Mouse (Mus musculus) G1E (cell line): Measurements from ENCODE around the gene Shkbp1. TPM values are rescaled to one million over a fixed set of nuclear protein-coding genes. Genes with fewer than 3 reads are reported as not detected.
A peak's percentile ranks its signal among the peaks of the same experiment; 100 is the strongest.

Source experiments
- ATAC-seq: 2 replicates; pipeline ENCODE4 v1.8.0; 2016; ENCODE audit warnings: mild to moderate bottlenecking; ENCODE audit not compliant: insufficient number of reproducible peaks, poor library complexity, low FRiP score, severe bottlenecking; ENCODE audit errors: extremely low read depth
- DNase-seq: peaks from one replicate; pipeline ENCODE4 v3.0.0; 2012; ENCODE audit warnings: low spot score
- H3K27me3 ChIP-seq: 2 replicates; pipeline ENCODE4 v1.6.1; 2012; ENCODE audit warnings: mild to moderate bottlenecking, low read length, inconsistent platforms; ENCODE audit not compliant: insufficient read depth
- H3K36me3 ChIP-seq: replicated peaks from 2 replicates; pipeline ENCODE3; 2012; ENCODE audit warnings: mild to moderate bottlenecking, inconsistent platforms
- H3K4me1 ChIP-seq: 2 replicates; pipeline ENCODE4 v1.6.1; 2012; ENCODE audit warnings: low read depth, low read length, inconsistent platforms, mixed read lengths; ENCODE audit not compliant: insufficient read depth
- H3K4me3 ChIP-seq: 2 replicates; pipeline ENCODE4 v1.5.1; 2012; ENCODE audit warnings: low read depth, mild to moderate bottlenecking, inconsistent platforms, low read length, moderate library complexity, mixed read lengths
- H3K9me3 ChIP-seq: replicated peaks from 2 replicates; pipeline ENCODE4 v1.6.1; 2012; ENCODE audit warnings: inconsistent platforms
- CTCF ChIP-seq: IDR thresholded peaks from 2 replicates; pipeline ENCODE4 v1.5.1; 2012; ENCODE audit warnings: low read depth, low read length, inconsistent platforms, mixed read lengths
- GATA1 ChIP-seq: IDR thresholded peaks from 2 replicates; pipeline ENCODE4 v1.6.1; 2012; ENCODE audit warnings: borderline replicate concordance, low read length, inconsistent platforms, mixed read lengths
- GATA2 ChIP-seq: IDR thresholded peaks from 2 replicates; pipeline ENCODE4 v1.6.1; 2012; ENCODE audit warnings: low read depth, low read length, inconsistent platforms, borderline replicate concordance
- POLR2AphosphoS5 ChIP-seq: IDR thresholded peaks from 2 replicates; pipeline ENCODE4 v1.6.1; 2012; ENCODE audit warnings: low read depth, low read length, inconsistent platforms; ENCODE audit not compliant: insufficient replicate concordance
- TAL1 ChIP-seq: conservative IDR thresholded peaks from 2 replicates; pipeline ENCODE4 v1.6.1; 2012; ENCODE audit warnings: low read depth, low read length, inconsistent platforms, mixed read lengths
- polyA plus RNA-seq: library from polyadenylated mRNA; stranded (reverse); fragments of >175 nt; gene quantifications from 2 replicates; pipeline ENCODE4 v1.2.3, GENCODE M21; 2012
- total RNA-seq, 2 experiments: library from RNA; stranded (forward) in 1 of 2; stranded (reverse) in 1 of 2; fragments of 200-1000 nt in 1 of 2; fragments of >200 nt in 1 of 2; fragmentation: Nextera tagmentation in 1 of 2; gene quantifications; 2 replicates each; pipeline ENCODE4 v1.2.3; 2014 to 2017

The Shkbp1 gene
- total and polyA plus RNA-seq, 3 experiments: 27.4 to 220 (median 111) TPM

- DNase-seq (no peak), ATAC-seq (no peak)
- H3K36me3 ChIP-seq: no peaks in the 10 kb centered on the region
- H3K4me1 ChIP-seq: peaks cover 35% of the 10 kb centered on the region
- no peak for TF ChIP-seq POLR2AphosphoS5
- H3K9me3 ChIP-seq: no peaks in the 10 kb centered on the region
- H3K27me3 ChIP-seq: peaks cover 8% of the 10 kb centered on the region; the same call in 1 of the 2 replicates
- no peak overlapping the region for H3K4me3 ChIP-seq
Observed at GRCm38 (mm10) chr7:27381009-27381408, 25.2 kb upstream of the Shkbp1 start.

GRCm38 (mm10) chr7:27379836-27380235 lies 24.0 kb upstream of the Shkbp1 start:
- TF ChIP-seq CTCF (no peak), POLR2AphosphoS5 (no peak), TAL1 (no peak), GATA1 (no peak), GATA2 (no peak)
- ATAC-seq (no peak), DNase-seq (no peak)
- H3K27me3 ChIP-seq: peaks cover 16% of the 10 kb centered on the region
- no peaks in the 10 kb centered on the region for H3K9me3 ChIP-seq
- H3K36me3 ChIP-seq: no peaks in the 10 kb centered on the region
- H3K4me1 ChIP-seq: peaks cover 28% of the 10 kb centered on the region
- H3K4me3 ChIP-seq: no peak overlapping the region

- Histone ChIP-seq H3K4me3 (no peak overlapping the region), H3K27me3 (peaks cover 23% of the 10 kb centered on the region), H3K9me3 (no peaks in the 10 kb centered on the region), H3K36me3 (no peaks in the 10 kb centered on the region), H3K4me1 (peaks cover 14% of the 10 kb centered on the region)
- TF ChIP-seq TAL1: no peak
- TF ChIP-seq GATA1: no peak
- peak; percentile 37; the same call in 1 of the 2 replicates for TF ChIP-seq CTCF
- TF ChIP-seq POLR2AphosphoS5: no peak
- TF ChIP-seq GATA2: no peak
- ATAC-seq (no peak), DNase-seq (peak; percentile 39)
Observed at GRCm38 (mm10) chr7:27378431-27378830, 22.6 kb upstream of the Shkbp1 start.

DNA sequence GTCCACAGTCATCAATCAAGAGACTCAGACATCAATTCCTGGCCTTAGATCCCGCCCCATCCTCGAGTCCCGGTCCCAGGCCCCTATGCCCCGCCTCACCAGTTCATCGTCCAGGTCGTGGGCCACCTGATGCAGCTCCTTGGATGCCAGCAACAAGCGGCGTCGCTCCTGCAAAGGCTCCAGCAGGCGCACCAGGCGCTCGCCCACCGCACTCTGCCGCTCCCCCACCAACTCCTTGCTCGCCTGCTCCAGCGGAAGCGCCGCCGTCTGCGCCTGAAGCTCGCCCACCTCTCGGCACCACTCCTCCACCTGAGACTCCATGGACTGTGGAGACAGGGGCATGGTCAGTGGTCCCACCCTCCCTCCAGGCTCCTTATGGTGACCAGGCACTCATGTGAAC lies 19.5 kb upstream of the Shkbp1 start:
- H3K27me3 ChIP-seq: peaks cover 32% of the 10 kb centered on the region
- no peak for DNase-seq

DNA sequence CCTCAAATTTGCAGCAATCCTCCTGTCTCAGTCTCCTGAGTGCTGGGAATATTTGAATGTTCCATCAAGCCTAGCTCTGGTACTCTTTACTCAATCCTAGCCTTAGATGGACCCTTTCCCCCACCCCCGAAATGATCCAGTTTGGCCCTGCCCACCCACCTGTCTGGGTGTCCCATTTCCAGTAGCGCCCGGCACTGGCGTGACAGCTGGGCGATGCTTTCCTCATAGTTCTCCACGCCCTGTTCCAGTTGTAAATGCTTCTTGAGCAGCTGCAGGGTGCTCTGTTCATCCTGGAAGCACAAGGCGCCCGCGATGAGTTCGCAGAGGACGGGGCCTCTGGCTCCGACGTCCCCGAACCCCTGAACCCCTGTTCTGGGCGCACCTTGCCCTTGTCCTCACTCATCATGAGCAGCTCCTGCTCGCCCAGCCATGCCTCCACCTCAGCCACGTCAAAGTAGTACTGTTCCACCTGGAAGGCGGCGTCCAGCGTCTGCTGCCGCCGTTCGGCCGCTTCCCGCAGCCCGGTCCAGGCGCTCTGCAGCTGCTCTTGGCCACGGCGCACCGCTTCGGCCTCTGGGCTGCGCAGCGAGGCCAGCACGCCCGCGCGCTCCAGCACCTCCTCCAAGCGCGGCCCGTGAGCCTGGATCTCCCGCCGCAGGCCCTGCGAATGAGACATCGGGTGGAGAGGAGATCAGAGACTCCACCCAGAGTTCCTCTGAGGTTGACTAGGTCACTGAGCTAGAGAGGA lies 16.1 kb upstream of the Shkbp1 start:
- H3K4me3 ChIP-seq: no peak overlapping the region
- no peak for ATAC-seq
- no peak for DNase-seq
- no peak for TF ChIP-seq TAL1
- no peak for TF ChIP-seq CTCF
- TF ChIP-seq GATA2: no peak
- TF ChIP-seq GATA1: no peak
- no peak for TF ChIP-seq POLR2AphosphoS5
- H3K9me3 ChIP-seq: peaks cover 13% of the 10 kb centered on the region
- no peaks in the 10 kb centered on the region for H3K36me3 ChIP-seq
- H3K27me3 ChIP-seq: peaks cover 30% of the 10 kb centered on the region
- peaks cover 30% of the 10 kb centered on the region for H3K4me1 ChIP-seq

More for the DNA sequence above, 19.5 kb upstream of the Shkbp1 start:
- Histone ChIP-seq H3K4me3 (no peak overlapping the region), H3K4me1 (peaks cover 8% of the 10 kb centered on the region; the same call in 1 of the 2 replicates), H3K36me3 (no peaks in the 10 kb centered on the region), H3K9me3 (peaks cover 5% of the 10 kb centered on the region)
- TF ChIP-seq POLR2AphosphoS5 (no peak), GATA1 (no peak), GATA2 (no peak), TAL1 (no peak), CTCF (no peak)
- no peak for ATAC-seq

DNA sequence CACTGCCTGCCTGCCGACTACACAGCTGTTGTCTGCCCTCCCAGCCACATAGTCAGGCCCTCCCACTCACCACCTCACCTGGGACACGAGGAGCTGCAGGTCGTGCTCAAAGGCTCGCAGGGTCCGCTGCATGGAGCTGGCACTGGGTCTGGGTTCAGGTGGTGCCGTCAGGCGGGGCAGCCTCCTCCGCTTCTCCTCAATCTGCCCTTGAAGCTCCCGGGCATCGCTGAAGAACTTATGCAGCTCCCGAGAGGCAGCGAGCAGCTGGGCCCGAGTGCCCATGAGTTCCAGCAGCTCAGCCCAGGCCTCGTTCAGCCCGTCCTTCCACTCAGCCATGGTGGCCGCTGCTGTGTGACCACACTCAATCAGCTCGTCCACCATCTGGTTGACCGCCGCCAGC lies 13.3 kb upstream of the Shkbp1 start:
- no peak overlapping the region for H3K4me3 ChIP-seq
- ATAC-seq (no peak), DNase-seq (no peak)
- peaks cover 18% of the 10 kb centered on the region for H3K9me3 ChIP-seq
- H3K27me3 ChIP-seq: peaks cover 16% of the 10 kb centered on the region
- peaks cover 47% of the 10 kb centered on the region for H3K4me1 ChIP-seq
- no peak for TF ChIP-seq GATA2
- TF ChIP-seq CTCF: no peak
- TF ChIP-seq POLR2AphosphoS5: no peak
- TF ChIP-seq TAL1: no peak
- TF ChIP-seq GATA1: no peak
- H3K36me3 ChIP-seq: peaks cover 3% of the 10 kb centered on the region

- H3K4me3 ChIP-seq: peak overlapping the region; percentile 68; the same call in 1 of the 2 replicates
- H3K27me3 ChIP-seq: peaks cover 13% of the 10 kb centered on the region
- TF ChIP-seq GATA1: no peak
- TF ChIP-seq TAL1: peak; percentile 38; the same call in 1 of the 2 replicates
- TF ChIP-seq GATA2: no peak
- peak; percentile 68 for DNase-seq
- H3K9me3 ChIP-seq: peaks cover 22% of the 10 kb centered on the region
- ATAC-seq: peak; percentile 91
- H3K36me3 ChIP-seq: peaks cover 6% of the 10 kb centered on the region
- peaks cover 47% of the 10 kb centered on the region for H3K4me1 ChIP-seq
Observed at GRCm38 (mm10) chr7:27367976-27368375, 12.2 kb upstream of the Shkbp1 start.
